Mouse (Mus musculus) CH12.LX (cell line): Measurements from ENCODE around the gene Tmem151b. TPM values are rescaled to one million over a fixed set of nuclear protein-coding genes. Genes with fewer than 3 reads are reported as not detected.

Source experiments
- DNase-seq: peaks from one replicate; pipeline ENCODE4 v3.0.0-alpha.2; 2013; ENCODE audit errors: extremely low read depth
- H3K27ac ChIP-seq: 2 replicates; pipeline ENCODE4 v1.5.1; 2012; ENCODE audit warnings: low read depth, mild to moderate bottlenecking, control low read depth, moderate library complexity; ENCODE audit not compliant: insufficient read depth
- H3K27me3 ChIP-seq: replicated peaks from 2 replicates; pipeline ENCODE3; 2012; ENCODE audit warnings: inconsistent platforms
- H3K36me3 ChIP-seq, 2 experiments: replicated peaks in 1 of 2; 2 replicates each; pipeline versions ENCODE3 to v1.6.1; 2012; ENCODE audit warnings: inconsistent platforms in 1 of 2, low read length in 1 of 2, mild to moderate bottlenecking in 1 of 2, mixed read lengths in 1 of 2, moderate library complexity in 1 of 2; ENCODE audit not compliant: control insufficient read depth in 1 of 2, insufficient read depth in 1 of 2
- H3K4me1 ChIP-seq, 2 experiments: 2 replicates each; pipeline ENCODE4 v1.6.1; 2012; ENCODE audit warnings: inconsistent platforms in 1 of 2, moderate library complexity in 1 of 2; ENCODE audit not compliant: insufficient read depth in 2 of 2, control insufficient read depth in 1 of 2
- H3K4me2 ChIP-seq: 2 replicates; pipeline ENCODE4 v1.6.1; 2012; ENCODE audit warnings: low read depth, mild to moderate bottlenecking, control low read depth; ENCODE audit not compliant: poor library complexity, insufficient read depth, severe bottlenecking
- H3K4me3 ChIP-seq, 3 experiments: fragments of 150-350 bp in 1 of 3; sonication (generic) in 1 of 3; replicated peaks in 1 of 3; 2 replicates each; pipeline versions ENCODE3 to v1.5.1; 2011 to 2012; ENCODE audit warnings: low read depth in 2 of 3, low read length in 2 of 3, mild to moderate bottlenecking in 2 of 3, moderate library complexity in 2 of 3, control low read depth in 1 of 3, improper control_type of control experiment in 1 of 3, inconsistent platforms in 1 of 3, mixed read lengths in 1 of 3; ENCODE audit not compliant: poor library complexity in 1 of 3
- H3K79me2 ChIP-seq: replicated peaks from 2 replicates; pipeline ENCODE4 v1.6.1; 2012; ENCODE audit warnings: mild to moderate bottlenecking, moderate library complexity; ENCODE audit not compliant: control insufficient read depth, poor library complexity, insufficient read depth, severe bottlenecking; ENCODE audit errors: extremely low read depth
- H3K9ac ChIP-seq: 2 replicates; pipeline ENCODE4 v1.6.1; 2012; ENCODE audit warnings: low read depth, mild to moderate bottlenecking, control low read depth, moderate library complexity; ENCODE audit not compliant: insufficient read depth
- H3K9me3 ChIP-seq: replicated peaks from 2 replicates; pipeline ENCODE3; 2012; ENCODE audit warnings: low read length, inconsistent platforms, mixed read lengths
- CHD2 ChIP-seq: IDR thresholded peaks from 2 replicates; pipeline ENCODE4 v1.6.1; 2011; ENCODE audit warnings: low read length, improper control_type of control experiment
- CTCF ChIP-seq, 2 experiments: IDR thresholded peaks in 1 of 2; conservative IDR thresholded peaks in 1 of 2; 2 replicates each; pipeline ENCODE4 v1.5.1; 2011 to 2012; ENCODE audit warnings: low read depth in 2 of 2, low read length in 2 of 2, improper control_type of control experiment in 1 of 2, inconsistent platforms in 1 of 2, mild to moderate bottlenecking in 1 of 2, moderate library complexity in 1 of 2
- ETS1 ChIP-seq: conservative IDR thresholded peaks from 2 replicates; pipeline ENCODE4 v1.6.1; 2012; ENCODE audit warnings: low read depth, mild to moderate bottlenecking, inconsistent platforms, low read length, improper control_type of control experiment, moderate library complexity
- IRF4 ChIP-seq: IDR thresholded peaks from 2 replicates; pipeline ENCODE4 v1.6.1; 2014; ENCODE audit warnings: low read depth, mild to moderate bottlenecking, inconsistent platforms, low read length, improper control_type of control experiment
- JUN ChIP-seq: IDR thresholded peaks from 2 replicates; pipeline ENCODE4 v1.6.1; 2011; ENCODE audit warnings: low read depth, mild to moderate bottlenecking, low read length, improper control_type of control experiment, moderate library complexity; ENCODE audit not compliant: insufficient read depth
- JUND ChIP-seq: conservative IDR thresholded peaks from 2 replicates; pipeline ENCODE4 v1.6.1; 2011; ENCODE audit warnings: low read depth, low read length, improper control_type of control experiment
- MAX ChIP-seq: IDR thresholded peaks from 2 replicates; pipeline ENCODE4 v1.6.1; 2011; ENCODE audit warnings: low read length, improper control_type of control experiment
- MAZ ChIP-seq: IDR thresholded peaks from 2 replicates; pipeline ENCODE4 v1.6.1; 2012; ENCODE audit warnings: low read depth, mild to moderate bottlenecking, inconsistent platforms, low read length, improper control_type of control experiment, moderate library complexity
- SMC3 ChIP-seq: IDR thresholded peaks from 2 replicates; pipeline ENCODE4 v1.6.1; 2011; ENCODE audit warnings: low read depth, low read length, improper control_type of control experiment
- TBP ChIP-seq: conservative IDR thresholded peaks from 2 replicates; pipeline ENCODE4 v1.6.1; 2011; ENCODE audit warnings: low read depth, low read length, improper control_type of control experiment
- TCF12 ChIP-seq: IDR thresholded peaks from 2 replicates; pipeline ENCODE4 v1.6.1; 2014; ENCODE audit warnings: low read depth, mild to moderate bottlenecking, inconsistent platforms, low read length, improper control_type of control experiment
- USF1 ChIP-seq: IDR thresholded peaks from 2 replicates; pipeline ENCODE4 v1.6.1; 2014; ENCODE audit warnings: low read depth, mild to moderate bottlenecking, inconsistent platforms, low read length, improper control_type of control experiment
- USF2 ChIP-seq: conservative IDR thresholded peaks from 2 replicates; pipeline ENCODE4 v1.6.1; 2011; ENCODE audit warnings: low read depth, low read length, improper control_type of control experiment
- ZC3H11A ChIP-seq: IDR thresholded peaks from 2 replicates; pipeline ENCODE4 v1.6.1; 2012; ENCODE audit warnings: low read depth, mild to moderate bottlenecking, inconsistent platforms, low read length, improper control_type of control experiment
- dilution Hi-C: fragments of 300-500 bp; cut with MboI; formaldehyde crosslinking; loops from 2 replicates; pipeline ENCODE4 v1.14.3; 2020; ENCODE audit warnings: low sequenced_read_pairs; ENCODE audit not compliant: extremely low pct_unique_long_range_greater_than_20kb, extremely low pct_ligation_motif_present
- in situ Hi-C: fragments of 300-500 bp; cut with MboI; formaldehyde crosslinking; loops from 3 replicates; pipeline ENCODE4 v1.14.3; 2019; ENCODE audit warnings: low sequenced_read_pairs, low pct_ligation_motif_present, low pct_unique_long_range_greater_than_20kb, mixed read lengths
- polyA plus RNA-seq: library from polyadenylated mRNA; unstranded; fragments of >175 nt; gene quantifications from 2 replicates; pipeline ENCODE4 v1.2.1, GENCODE M21; 2012; ENCODE audit warnings: low read depth; ENCODE audit not compliant: insufficient read length
- total RNA-seq, 2 experiments: library from RNA; depleted of rRNA; stranded (reverse); fragments of 300-350 nt in 1 of 2; fragments of >200 nt in 1 of 2; gene quantifications; 2 replicates each; pipeline ENCODE4 v1.2.3; 2012 to 2014

The Tmem151b gene
- total and polyA plus RNA-seq, 3 experiments: 0.12 to 0.53 (median 0.42) TPM

DNA sequence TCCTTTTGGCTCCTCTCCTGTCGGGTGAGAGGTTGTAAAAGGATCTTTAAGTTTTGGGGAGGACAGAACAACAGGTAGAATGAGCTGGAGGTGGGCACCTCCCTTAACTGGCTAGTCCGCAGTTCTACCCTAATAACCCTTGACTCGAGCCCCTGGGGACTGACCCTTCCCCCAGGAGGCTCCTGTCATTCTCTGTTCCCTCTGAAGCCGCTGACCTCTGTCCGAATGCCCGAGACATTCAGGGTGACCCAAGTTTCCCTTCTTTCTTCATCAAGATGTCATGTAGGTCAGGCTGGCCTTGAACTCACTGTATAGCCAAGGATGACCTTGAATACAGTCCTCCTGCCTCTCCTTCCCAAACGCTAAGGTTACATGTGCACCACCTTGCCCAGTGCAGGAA, 38.9 kb upstream of the Tmem151b start:
- Histone ChIP-seq H3K79me2 (no peaks in the 10 kb centered on the region), H3K4me1 (peaks cover 11 to 45% of the 10 kb centered on the region in 2 experiments), H3K4me3 (no peak overlapping the region), H3K9me3 (peaks cover 10% of the 10 kb centered on the region), H3K9ac (no peak overlapping the region), H3K27ac (no peak overlapping the region), H3K4me2 (no peak overlapping the region), H3K27me3 (no peaks in the 10 kb centered on the region), H3K36me3 (peaks cover 30 to 75% of the 10 kb centered on the region in 2 experiments)
- in situ Hi-C loops (loop anchor here (5.0 kb wide), 2 partner anchors 39 to 129 kb away; no protein-coding TSS in a partner anchor), dilution Hi-C loops (no loop called here)
- TF ChIP-seq JUN (no peak), CTCF (conservative IDR thresholded peaks at IDR 0.05 in 1 of 2, IDR thresholded peaks at IDR 0.05 in 1 of 2; ENCODE audit: low read depth in 2 of 2, low read length in 2 of 2) (no peak), TBP (no peak), USF1 (no peak), JUND (no peak)
- no peak for DNase-seq

DNA sequence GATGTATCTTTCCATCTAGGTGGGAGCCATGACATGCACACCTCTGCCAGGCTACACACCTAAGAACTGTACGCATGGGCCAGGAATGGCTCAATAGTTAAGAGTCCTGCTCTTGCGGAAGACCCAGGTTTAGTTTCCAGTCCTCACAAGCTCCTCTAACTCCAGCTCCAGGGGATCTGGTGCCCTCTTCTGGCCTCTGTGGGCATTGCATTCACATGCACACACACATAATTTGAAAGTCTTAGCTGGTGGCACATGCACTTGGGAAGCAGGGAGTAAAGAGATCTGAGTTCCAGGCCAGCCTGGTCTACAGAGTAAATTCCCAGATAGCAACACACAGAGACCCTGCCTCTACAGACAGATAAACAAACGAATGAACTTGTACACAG, 37.0 kb upstream of the Tmem151b start:
- H3K4me1 ChIP-seq: peaks cover 8 to 44% of the 10 kb centered on the region in 2 experiments
- dilution Hi-C loops: no loop called here
- in situ Hi-C loops: loop anchor here (5.0 kb wide), 2 partner anchors 41 to 131 kb away; no protein-coding TSS in a partner anchor
- H3K9ac ChIP-seq: no peak overlapping the region
- peaks cover 30 to 69% of the 10 kb centered on the region in 2 experiments for H3K36me3 ChIP-seq
- TF ChIP-seq CHD2 (no peak), CTCF (conservative IDR thresholded peaks at IDR 0.05 in 1 of 2, IDR thresholded peaks at IDR 0.05 in 1 of 2; ENCODE audit: low read depth in 2 of 2, low read length in 2 of 2) (peak; percentile 39 to 45), ZC3H11A (no peak)
- TF ChIP-seq, all 38 proteins: peak for 1
- no peak overlapping the region for H3K27ac ChIP-seq
- H3K4me3 ChIP-seq: no peak overlapping the region
- H3K4me2 ChIP-seq: no peak overlapping the region
- H3K9me3 ChIP-seq: peaks cover 10% of the 10 kb centered on the region
- no peaks in the 10 kb centered on the region for H3K79me2 ChIP-seq
- no peaks in the 10 kb centered on the region for H3K27me3 ChIP-seq
- DNase-seq: no peak

DNA sequence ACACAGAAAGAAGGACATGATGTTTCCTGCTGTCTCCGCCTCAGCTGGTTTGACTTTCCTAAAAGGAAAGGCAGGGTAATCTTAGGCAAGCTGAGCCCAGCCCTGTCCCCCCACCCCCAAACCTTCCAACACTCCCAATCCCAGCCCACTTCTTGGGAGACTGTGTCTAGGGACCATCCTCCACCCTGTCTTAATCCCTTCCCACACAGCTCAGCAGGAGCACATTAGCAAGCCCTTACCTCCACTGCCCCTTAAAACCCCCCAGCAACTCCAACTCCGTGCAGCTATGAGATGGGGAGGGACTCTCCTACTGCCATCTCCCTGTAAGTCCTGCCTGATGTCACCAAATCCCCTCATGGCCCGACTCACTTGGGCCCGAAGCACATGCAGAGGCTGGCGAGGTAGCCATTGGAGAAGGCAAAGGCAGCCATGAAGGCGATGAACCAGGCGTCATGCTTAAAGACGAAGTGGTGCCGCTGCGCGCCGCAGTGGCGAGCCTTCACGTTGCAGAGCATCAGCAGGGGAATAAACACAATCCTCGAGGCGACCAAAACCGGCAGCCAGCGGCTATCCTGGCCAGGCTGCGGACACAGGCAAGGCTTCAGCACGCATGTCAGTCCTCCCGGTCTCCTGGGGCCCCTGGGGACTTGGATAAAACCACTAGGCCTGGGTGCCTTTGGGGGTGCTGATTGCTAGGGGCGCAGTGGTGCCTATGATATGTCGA, 36.4 kb upstream of the Tmem151b start:
- Histone ChIP-seq H3K27me3 (no peaks in the 10 kb centered on the region), H3K4me1 (peaks cover 8 to 46% of the 10 kb centered on the region in 2 experiments)
- TF ChIP-seq USF2 (no peak), TCF12 (no peak), MAX (no peak), SMC3 (no peak), ETS1 (no peak), ZC3H11A (no peak), USF1 (no peak), MAZ (no peak), IRF4 (no peak)
- TF ChIP-seq, all 38 proteins: peak for 0
- Histone ChIP-seq H3K4me2 (no peak overlapping the region), H3K79me2 (no peaks in the 10 kb centered on the region), H3K9me3 (peaks cover 10% of the 10 kb centered on the region), H3K27ac (no peak overlapping the region), H3K4me3 (no peak overlapping the region), H3K9ac (no peak overlapping the region), H3K36me3 (peaks cover 30 to 64% of the 10 kb centered on the region in 2 experiments)
- in situ Hi-C loops (loop anchor here (5.0 kb wide), 2 partner anchors 41 to 131 kb away; no protein-coding TSS in a partner anchor), dilution Hi-C loops (no loop called here)
- no peak for DNase-seq
